Mouse (Mus musculus): Measurements from ENCODE around the gene Magi2. TPM values are rescaled to one million over a fixed set of nuclear protein-coding genes. Genes with fewer than 3 reads are reported as not detected.

Magi2 gene
- polyA plus RNA-seq, 1 experiment = 0.60 TPM

DNA sequence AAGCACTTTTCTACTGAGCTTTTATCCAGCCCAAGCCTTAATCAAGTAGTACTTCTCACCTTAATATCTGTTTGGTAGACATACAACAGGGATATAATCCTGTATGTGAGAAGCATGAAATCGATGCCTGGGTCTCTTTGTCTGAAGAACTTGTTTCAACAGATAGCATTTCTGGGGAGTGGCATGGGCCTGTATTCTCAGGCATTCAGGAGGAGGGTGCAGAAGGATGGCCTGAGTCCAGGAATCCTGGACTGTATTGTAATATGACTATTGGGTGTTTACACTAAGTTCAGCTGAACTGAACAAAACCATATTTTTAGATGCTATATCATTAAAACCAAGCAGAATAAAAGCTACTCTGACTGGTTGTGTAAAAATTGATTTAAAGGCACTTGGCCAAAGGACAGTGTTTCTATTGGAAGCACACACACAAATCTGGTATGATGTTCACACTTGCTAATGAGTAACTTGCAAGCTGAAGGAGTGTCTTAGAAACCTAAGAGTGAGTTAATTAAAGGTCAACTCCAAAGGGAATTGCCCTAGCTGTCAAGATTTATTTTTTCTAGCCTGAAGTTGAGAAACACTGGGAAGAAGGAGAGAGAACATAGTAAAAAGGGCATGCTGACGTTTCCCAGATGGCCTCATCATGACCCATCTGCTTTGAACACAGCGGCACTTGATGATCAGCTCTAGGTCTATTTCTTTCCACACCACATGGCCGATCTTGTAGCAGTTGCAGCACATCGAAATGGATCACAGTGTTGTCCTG, 829.4 kb downstream of the Magi2 start:
- WGBS = 59% methylated on average over 5 of the region's 5 CpGs
- Histone ChIP-seq H3K36me3 (ENCODE audit: control insufficient read depth, insufficient read depth, low read length) (no peaks in the 10 kb centered on the region), H3K4me1 (ENCODE audit: control insufficient read depth, insufficient read depth, insufficient read length, low read length) (no peaks in the 10 kb centered on the region), H3K27ac (ENCODE audit: insufficient read depth, low read depth, low read length) (no peak overlapping the region), H3K4me3 (ENCODE audit: low read depth, low read length) (no peak overlapping the region), H3K27me3 (ENCODE audit: control insufficient read depth, insufficient read depth, low read length) (no peaks in the 10 kb centered on the region)
- TF ChIP-seq CTCF (IDR thresholded peaks at IDR 0.05; ENCODE audit: extremely low read depth, insufficient read length, insufficient replicate concordance, low read depth, low read length) (no peak), POLR2A (IDR thresholded peaks at IDR 0.05; ENCODE audit: low read depth, low read length) (no peak)

DNA sequence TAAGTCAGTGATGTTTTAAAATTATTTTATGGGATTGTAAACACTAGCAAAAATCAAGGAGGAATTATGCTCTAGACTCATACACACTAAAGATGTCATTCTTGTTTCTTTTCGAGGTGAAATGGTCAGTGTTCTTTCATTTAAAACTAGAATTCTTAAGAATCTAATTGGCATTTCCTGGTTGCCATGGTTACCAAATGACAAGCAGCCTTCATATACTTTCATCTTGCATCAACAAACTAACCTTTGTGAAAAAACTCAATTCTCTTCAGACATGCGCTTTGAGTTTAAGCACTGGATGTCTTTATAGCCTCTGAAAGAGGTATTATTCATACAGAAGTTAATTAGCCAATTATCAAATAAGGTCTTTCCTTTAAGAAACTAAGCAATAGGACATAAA, 830.0 kb downstream of the Magi2 start:
- WGBS = 75% methylated on average over 2 of the region's 2 CpGs

DNA sequence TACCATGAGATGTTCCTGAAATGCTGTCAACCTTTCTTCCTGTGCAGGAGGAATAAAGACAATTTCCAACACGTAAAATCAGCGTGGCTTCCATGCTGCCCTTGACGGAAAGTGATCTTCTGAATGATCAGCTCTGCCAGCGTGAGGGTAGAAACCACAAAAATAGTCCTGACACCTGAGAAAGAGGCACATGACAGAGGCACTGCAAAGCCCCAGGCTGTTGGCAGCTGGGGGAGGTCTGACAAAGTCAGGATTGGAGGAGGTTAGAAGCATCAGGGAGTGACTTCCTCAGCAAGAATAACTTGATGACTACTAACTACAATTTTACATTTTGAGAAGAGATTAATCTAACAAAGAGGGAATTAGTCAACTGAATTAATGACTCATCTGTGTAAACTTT, 835.2 kb downstream of the Magi2 start:
- no peak for TF ChIP-seq CTCF (IDR thresholded peaks at IDR 0.05; ENCODE audit: extremely low read depth, insufficient read length, insufficient replicate concordance, low read depth, low read length)
- H3K36me3 ChIP-seq (ENCODE audit: control insufficient read depth, insufficient read depth, low read length) = no peaks in the 10 kb centered on the region
- 72% methylated on average over 4 of the region's 4 CpGs for WGBS
- H3K27ac ChIP-seq (ENCODE audit: insufficient read depth, low read depth, low read length) = no peak overlapping the region
- no peaks in the 10 kb centered on the region for H3K4me1 ChIP-seq (ENCODE audit: control insufficient read depth, insufficient read depth, insufficient read length, low read length)
- H3K4me3 ChIP-seq (ENCODE audit: low read depth, low read length) = no peak overlapping the region
- H3K27me3 ChIP-seq (ENCODE audit: control insufficient read depth, insufficient read depth, low read length) = no peaks in the 10 kb centered on the region

More for the DNA sequence above, 830.0 kb downstream of the Magi2 start:
- no peak overlapping the region for H3K27ac ChIP-seq (ENCODE audit: insufficient read depth, low read depth, low read length)
- H3K4me3 ChIP-seq (ENCODE audit: low read depth, low read length) = no peak overlapping the region
- no peaks in the 10 kb centered on the region for H3K36me3 ChIP-seq (ENCODE audit: control insufficient read depth, insufficient read depth, low read length)
- H3K27me3 ChIP-seq (ENCODE audit: control insufficient read depth, insufficient read depth, low read length) = no peaks in the 10 kb centered on the region
- TF ChIP-seq CTCF (IDR thresholded peaks at IDR 0.05; ENCODE audit: extremely low read depth, insufficient read length, insufficient replicate concordance, low read depth, low read length) (no peak), POLR2A (IDR thresholded peaks at IDR 0.05; ENCODE audit: low read depth, low read length) (no peak)
- H3K4me1 ChIP-seq (ENCODE audit: control insufficient read depth, insufficient read depth, insufficient read length, low read length) = no peaks in the 10 kb centered on the region

DNA sequence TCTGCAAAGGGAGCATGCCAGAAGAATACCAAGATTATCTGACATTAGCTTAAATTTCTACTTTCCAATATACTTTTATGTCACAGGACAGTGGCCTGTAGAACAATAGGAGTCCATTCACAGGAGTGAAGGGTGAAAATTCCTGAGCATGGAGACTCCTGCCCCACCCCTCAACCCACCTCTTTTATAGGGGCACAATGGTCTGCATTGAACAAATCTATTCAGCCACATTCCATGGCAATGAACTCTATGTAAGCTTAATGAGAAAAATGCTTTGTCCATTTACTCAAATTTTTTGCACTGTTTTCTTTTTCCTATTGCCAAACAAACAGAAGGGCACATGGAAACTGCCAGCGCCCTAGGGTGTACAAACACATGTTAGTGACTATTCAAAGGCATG, 838.2 kb downstream of the Magi2 start:
- no peak overlapping the region for H3K27ac ChIP-seq (ENCODE audit: insufficient read depth, low read depth, low read length)
- WGBS = 79% methylated on average over 1 of the region's 1 CpGs
- H3K4me3 ChIP-seq (ENCODE audit: low read depth, low read length) = no peak overlapping the region
- no peaks in the 10 kb centered on the region for H3K4me1 ChIP-seq (ENCODE audit: control insufficient read depth, insufficient read depth, insufficient read length, low read length)
- no peaks in the 10 kb centered on the region for H3K27me3 ChIP-seq (ENCODE audit: control insufficient read depth, insufficient read depth, low read length)
- no peak for TF ChIP-seq CTCF (IDR thresholded peaks at IDR 0.05; ENCODE audit: extremely low read depth, insufficient read length, insufficient replicate concordance, low read depth, low read length)
- TF ChIP-seq POLR2A (IDR thresholded peaks at IDR 0.05; ENCODE audit: low read depth, low read length) = no peak
- no peaks in the 10 kb centered on the region for H3K36me3 ChIP-seq (ENCODE audit: control insufficient read depth, insufficient read depth, low read length)

DNA sequence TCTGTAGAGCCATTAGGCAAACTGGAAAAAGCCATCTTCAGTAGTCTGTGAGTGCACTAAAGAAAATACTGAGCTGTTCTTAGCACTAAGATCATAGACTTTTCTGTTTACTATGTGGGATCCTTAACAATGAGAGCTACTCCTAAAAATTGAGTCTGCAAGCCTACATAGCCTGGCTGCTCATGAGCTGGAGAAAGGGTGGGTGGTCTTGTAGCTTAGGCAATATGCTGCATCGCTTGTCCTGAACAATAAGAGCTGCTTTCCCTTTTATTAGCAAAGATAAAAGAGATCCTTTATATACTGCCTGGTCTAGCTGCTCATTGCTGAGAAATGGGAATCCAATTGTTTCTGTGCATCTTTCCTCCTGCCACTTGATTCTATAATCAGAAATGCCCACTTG, 841.7 kb downstream of the Magi2 start:
- Histone ChIP-seq H3K4me1 (ENCODE audit: control insufficient read depth, insufficient read depth, insufficient read length, low read length) (no peaks in the 10 kb centered on the region), H3K27ac (ENCODE audit: insufficient read depth, low read depth, low read length) (no peak overlapping the region), H3K4me3 (ENCODE audit: low read depth, low read length) (no peak overlapping the region), H3K36me3 (ENCODE audit: control insufficient read depth, insufficient read depth, low read length) (no peaks in the 10 kb centered on the region), H3K27me3 (ENCODE audit: control insufficient read depth, insufficient read depth, low read length) (no peaks in the 10 kb centered on the region)
- 88% methylated on average over 1 of the region's 1 CpGs for WGBS
- TF ChIP-seq POLR2A (IDR thresholded peaks at IDR 0.05; ENCODE audit: low read depth, low read length) (no peak), CTCF (IDR thresholded peaks at IDR 0.05; ENCODE audit: extremely low read depth, insufficient read length, insufficient replicate concordance, low read depth, low read length) (no peak)

DNA sequence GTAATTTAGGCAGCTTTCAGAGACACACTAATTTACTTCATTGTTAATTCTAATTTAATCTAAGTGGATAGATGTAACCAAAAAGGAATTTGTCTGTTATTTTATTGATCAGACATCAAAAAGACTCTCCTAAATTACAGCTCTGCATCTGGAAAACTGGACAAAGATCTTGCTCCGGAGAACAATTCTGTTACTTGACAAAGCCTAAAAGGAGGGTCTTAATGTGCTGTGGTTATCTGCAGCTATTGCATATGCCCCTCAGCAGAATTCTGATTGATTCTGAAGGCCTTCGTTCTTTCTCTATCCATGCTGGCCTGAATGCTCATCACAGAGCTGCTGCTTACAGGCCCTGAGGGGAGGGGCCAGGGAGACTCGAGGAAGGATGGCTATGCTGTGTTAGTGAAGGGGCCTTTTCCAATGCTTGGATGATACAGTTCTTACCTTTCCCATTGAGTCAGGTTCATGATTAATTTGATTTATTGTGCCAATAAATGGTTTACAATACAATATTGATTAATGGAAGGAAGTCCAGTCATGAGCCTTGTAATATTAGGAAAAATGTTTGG, 842.2 kb downstream of the Magi2 start:
- 64% methylated on average over 3 of the region's 3 CpGs for WGBS

DNA sequence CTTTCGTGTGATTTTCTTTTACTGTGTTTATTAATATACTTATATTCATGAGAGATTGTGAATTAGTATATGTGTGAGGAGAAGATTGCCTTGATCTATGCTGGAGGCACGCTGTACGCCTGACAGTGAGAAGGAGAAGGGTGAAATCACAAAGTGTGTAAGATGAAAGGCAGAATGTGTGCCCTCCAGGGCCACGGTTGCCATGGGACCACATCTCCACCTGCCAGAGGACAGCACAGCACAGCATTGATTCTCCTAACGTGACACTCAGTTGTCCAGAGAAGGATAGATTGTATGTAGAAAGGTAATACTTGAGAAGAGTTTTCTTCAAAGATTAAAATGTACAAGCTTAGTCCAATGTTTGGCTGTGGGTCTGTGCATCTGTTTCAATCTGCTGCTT, 847.3 kb downstream of the Magi2 start:
- no peaks in the 10 kb centered on the region for H3K4me1 ChIP-seq (ENCODE audit: control insufficient read depth, insufficient read depth, insufficient read length, low read length)
- H3K36me3 ChIP-seq (ENCODE audit: control insufficient read depth, insufficient read depth, low read length) = no peaks in the 10 kb centered on the region
- H3K4me3 ChIP-seq (ENCODE audit: low read depth, low read length) = no peak overlapping the region
- 82% methylated on average over 5 of the region's 5 CpGs for WGBS
- TF ChIP-seq POLR2A (IDR thresholded peaks at IDR 0.05; ENCODE audit: low read depth, low read length) = no peak
- no peak for TF ChIP-seq CTCF (IDR thresholded peaks at IDR 0.05; ENCODE audit: extremely low read depth, insufficient read length, insufficient replicate concordance, low read depth, low read length)
- H3K27ac ChIP-seq (ENCODE audit: insufficient read depth, low read depth, low read length) = no peak overlapping the region
- H3K27me3 ChIP-seq (ENCODE audit: control insufficient read depth, insufficient read depth, low read length) = no peaks in the 10 kb centered on the region

More for the DNA sequence above, 842.2 kb downstream of the Magi2 start:
- no peaks in the 10 kb centered on the region for H3K4me1 ChIP-seq (ENCODE audit: control insufficient read depth, insufficient read depth, insufficient read length, low read length)
- H3K27ac ChIP-seq (ENCODE audit: insufficient read depth, low read depth, low read length) = no peak overlapping the region
- TF ChIP-seq POLR2A (IDR thresholded peaks at IDR 0.05; ENCODE audit: low read depth, low read length) (no peak), CTCF (IDR thresholded peaks at IDR 0.05; ENCODE audit: extremely low read depth, insufficient read length, insufficient replicate concordance, low read depth, low read length) (no peak)
- no peaks in the 10 kb centered on the region for H3K36me3 ChIP-seq (ENCODE audit: control insufficient read depth, insufficient read depth, low read length)
- no peak overlapping the region for H3K4me3 ChIP-seq (ENCODE audit: low read depth, low read length)
- no peaks in the 10 kb centered on the region for H3K27me3 ChIP-seq (ENCODE audit: control insufficient read depth, insufficient read depth, low read length)
